Mouse (Mus musculus): Measurements from ENCODE around the gene Ppp1r37.
"Not testable (repeated sequence)": the region's sequence is repeated elsewhere in the genome, so short reads cannot be mapped to it uniquely, and the experiment has no call there.

Gene Ppp1r37

DNA sequence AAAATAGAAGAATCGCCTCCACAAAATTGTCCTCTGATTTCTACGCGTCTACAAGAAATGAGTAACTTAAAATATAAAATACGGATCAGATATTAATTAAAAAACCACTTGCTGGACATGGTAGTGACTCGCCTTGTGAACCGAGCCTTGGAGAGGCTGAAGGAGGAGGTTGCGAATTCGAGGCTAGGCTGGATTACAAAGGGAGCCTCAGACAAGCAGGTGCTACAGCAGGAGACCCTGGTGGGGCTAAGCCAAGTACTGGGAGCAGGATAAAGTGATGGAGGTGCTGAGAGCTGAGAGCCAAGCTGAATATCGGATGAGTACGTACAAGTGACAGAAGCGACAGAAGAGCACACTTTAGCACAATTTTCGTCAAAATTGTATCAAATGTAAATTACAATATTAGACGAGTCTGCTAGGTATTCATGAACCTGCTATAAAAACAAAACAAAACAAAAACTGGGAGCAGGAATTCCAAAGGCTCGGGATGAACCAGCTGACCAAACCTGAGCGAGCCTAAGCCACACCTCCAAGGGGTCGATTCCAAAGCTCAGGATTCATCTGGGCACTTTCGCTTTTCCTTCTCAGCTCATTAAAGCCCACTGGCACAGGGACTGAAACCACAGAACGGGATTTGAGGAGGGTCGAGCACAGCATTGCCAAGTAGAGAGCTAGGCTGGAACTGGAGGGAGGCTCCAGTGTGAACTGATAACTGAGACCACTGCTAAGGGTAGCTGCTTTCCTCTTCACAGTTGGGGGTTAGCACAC is at the start of gene Ppp1r37:
Ppp1r37 (minus strand) TSS at position 434 of the 768 bp plus-strand sequence.
- no peak for DNase-seq (ENCODE audit: low spot score)

GRCm38 (mm10) chr7:19610969-19611368 is 48.1 kb upstream of the Ppp1r37 start:
- DNase-seq (ENCODE audit: low spot score): no peak

DNA sequence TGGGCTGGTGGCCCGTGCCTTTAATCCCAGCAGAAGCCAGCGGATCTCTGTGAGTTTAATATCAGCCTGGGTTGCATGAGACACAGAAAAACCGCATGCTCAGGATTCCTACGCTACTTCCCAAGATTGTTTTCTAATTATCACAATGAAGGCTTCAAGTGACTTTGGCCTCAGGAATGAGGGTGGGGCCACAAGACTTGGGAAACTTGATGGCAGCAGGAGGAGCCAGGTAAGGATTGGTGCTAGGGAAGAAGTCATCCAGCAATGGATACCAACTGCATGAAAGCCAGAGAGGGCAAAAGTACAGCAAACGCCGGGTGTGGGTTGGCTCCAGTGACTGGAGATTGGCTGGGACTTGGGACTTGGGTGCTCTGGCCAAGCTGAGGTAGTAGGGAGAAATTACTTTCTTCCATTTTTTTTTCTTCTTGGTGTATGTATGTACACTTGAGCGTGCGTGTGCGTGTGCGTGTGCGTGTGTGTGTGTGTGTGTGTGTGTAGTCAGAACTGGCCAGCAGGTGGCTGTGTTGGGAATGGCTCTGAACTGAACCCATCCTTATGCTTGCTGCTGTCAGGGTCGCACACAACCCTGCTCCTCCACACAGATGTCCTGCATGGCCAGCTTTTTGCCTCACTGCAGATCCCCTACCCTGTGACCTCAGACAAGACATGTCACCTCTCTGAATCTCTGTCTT is 46.9 kb upstream of the Ppp1r37 start:
- DNase-seq (ENCODE audit: low spot score): no peak

- DNase-seq (ENCODE audit: low spot score): no peak
These were observed 44.4 kb upstream of the Ppp1r37 start for GRCm38 (mm10) chr7:19607291-19607690.

- DNase-seq (ENCODE audit: low spot score): not testable (repeated sequence)
These were observed 41.8 kb upstream of the Ppp1r37 start for GRCm38 (mm10) chr7:19604606-19605214.

DNA sequence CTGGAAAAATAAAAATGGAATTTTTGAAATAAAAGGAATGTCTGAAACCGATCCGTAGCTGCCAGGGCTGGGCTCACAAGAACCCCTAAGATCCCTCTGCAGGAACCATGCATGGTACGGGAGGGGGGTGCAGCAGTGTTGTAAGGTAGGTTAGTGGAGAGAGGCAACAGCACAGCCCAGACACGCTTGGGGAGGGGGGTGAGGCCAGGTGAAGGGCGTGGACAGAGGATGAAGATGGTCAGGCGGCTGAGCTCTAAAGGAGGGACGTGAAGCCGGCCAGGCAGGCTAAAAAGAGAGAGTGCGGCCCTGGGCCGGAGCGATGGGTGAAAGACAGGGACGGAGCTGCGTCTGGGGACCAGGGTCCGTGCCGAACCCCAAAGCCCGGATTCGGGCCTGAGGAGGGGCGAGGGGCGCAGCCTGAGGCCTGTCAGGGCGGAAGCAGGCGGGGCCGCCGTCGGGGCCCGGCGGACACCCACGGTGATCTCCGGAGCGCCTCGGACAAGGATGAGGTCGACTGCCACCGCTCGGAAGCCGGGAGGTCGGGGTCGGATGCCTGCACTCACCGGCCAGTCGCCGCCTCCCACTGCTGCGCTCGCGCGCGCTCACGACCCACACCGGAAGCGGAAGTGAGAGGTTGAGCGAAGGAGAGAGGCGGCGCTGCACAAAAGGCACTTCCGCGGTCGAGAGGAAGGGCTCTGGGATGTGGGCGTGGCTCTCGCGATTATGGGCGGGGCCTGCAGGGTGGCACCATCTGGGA is 41.2 kb upstream of the Ppp1r37 start, which contains the start of gene Clasrp:
Clasrp (minus strand) TSS at position 638 of the 757 bp plus-strand sequence.
- DNase-seq (ENCODE audit: low spot score): peak; percentile 87

DNA sequence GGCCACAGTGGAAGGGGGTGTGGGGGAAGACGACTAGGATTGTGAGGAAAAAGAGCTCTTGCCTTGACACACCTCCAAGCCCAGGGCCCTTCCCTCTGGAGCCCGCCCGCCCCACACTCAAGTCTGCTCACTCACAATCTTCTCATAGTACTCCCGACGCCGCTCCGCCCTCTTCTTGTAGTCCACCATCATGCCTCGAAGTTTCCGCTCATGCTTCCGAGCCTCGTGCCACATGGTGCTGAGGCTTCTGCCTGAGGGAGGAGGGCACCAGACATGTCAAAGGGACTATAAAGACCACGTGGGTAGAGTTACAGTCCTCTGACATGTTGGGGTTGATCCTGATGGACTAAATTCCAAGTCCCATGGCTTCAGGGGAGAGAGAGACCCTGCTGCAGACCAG is 40.2 kb upstream of the Ppp1r37 start:
- DNase-seq (ENCODE audit: low spot score): no peak

- DNase-seq (ENCODE audit: low spot score): no peak
These were observed 37.7 kb upstream of the Ppp1r37 start for GRCm38 (mm10) chr7:19600562-19600961.

GRCm38 (mm10) chr7:19593061-19593730 is 30.3 kb upstream of the Ppp1r37 start:
- no peak for DNase-seq (ENCODE audit: low spot score)

- no peak for DNase-seq (ENCODE audit: low spot score)
These were observed 27.0 kb upstream of the Ppp1r37 start for GRCm38 (mm10) chr7:19589917-19590316.

GRCm38 (mm10) chr7:19589207-19589606 is 26.3 kb upstream of the Ppp1r37 start:
- no peak for DNase-seq (ENCODE audit: low spot score)

- DNase-seq (ENCODE audit: low spot score): no peak
These were observed 23.4 kb upstream of the Ppp1r37 start for GRCm38 (mm10) chr7:19586269-19586668.

GRCm38 (mm10) chr7:19580634-19581033 is 17.8 kb upstream of the Ppp1r37 start:
- DNase-seq (ENCODE audit: low spot score): no peak

DNA sequence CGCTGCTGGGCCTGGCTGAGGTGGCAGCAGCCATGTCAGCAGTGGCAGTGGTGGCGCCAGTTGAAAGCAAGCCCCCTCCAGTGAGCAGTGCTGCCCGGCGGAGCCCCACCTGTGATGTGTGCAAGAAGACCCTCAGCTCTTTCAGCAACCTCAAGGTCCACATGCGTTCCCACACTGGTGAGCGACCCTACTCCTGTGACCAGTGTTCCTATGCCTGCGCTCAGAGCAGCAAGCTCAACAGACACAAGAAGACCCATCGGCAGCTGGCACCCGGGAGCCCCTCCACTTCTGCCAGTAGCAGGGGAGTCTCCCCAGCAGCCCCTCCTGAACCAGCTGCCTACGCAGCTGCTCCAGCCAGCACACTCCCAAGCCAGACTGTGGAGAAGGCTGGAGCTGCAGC is 16.9 kb upstream of the Ppp1r37 start:
- DNase-seq (ENCODE audit: low spot score): no peak

- DNase-seq (ENCODE audit: low spot score): no peak
These were observed 15.6 kb upstream of the Ppp1r37 start for GRCm38 (mm10) chr7:19578436-19578835.

GRCm38 (mm10) chr7:19577877-19578414 is 15.1 kb upstream of the Ppp1r37 start:
- no peak for DNase-seq (ENCODE audit: low spot score)

DNA sequence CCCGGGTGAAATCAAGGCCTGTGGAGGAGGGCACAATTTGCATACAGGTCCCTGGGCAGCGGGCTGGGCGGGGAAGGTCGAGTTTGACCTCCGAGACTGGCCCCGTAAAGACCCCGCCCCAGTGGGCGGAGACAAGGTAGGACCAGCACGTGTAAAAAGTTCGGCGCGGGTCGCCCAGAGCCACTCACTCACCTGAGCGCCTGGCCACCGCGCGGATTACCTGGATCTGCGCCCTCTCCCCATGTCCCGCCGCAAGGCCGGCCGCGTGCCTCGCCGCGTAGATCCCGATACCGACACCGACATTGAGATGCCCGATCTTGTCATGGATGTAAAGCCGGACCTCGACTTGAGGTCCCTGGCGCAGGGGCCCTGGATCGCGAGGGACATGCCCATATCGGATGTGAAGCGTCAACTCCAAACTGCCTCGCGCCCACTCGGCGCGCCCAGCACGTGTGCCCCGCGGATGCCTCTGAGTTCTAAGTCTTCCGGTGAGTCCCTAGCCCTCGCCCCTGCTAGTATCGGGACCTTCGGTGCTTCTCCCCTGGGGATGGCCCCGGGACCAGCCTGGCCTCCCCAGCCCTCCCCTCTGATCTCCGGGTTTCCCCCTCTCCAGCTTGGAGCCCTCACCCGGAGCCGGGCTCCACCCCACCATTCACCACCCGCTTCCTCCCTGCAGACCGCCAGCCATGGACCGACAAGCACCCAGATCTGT is 14.4 kb upstream of the Ppp1r37 start, which contains the start of the genes Zfp296 and Gemin7:
Zfp296 (plus strand) TSS at position 147 of the 712 bp plus-strand sequence.
Gemin7 (minus strand) TSS at position 455 of the 712 bp plus-strand sequence.
- DNase-seq (ENCODE audit: low spot score): no peak

DNA sequence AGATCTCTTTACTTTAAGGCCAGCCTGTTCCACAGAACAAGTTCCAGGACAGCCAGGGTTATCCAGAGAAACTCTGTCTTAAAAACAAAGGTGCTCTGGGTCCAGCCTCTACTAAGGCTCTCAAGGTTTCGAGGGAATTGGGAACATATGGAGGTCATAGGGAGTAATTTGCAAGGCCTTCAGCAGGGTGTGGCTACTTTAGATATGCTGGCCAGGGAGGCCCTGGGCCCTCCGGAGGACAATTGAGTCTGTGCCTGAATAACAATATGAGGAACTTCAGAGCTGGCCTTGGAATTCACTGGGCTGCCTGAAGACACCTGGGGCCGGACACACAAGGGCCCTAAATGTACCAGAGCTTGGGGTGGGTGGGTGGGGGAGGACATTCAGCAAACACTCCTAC is 12.7 kb upstream of the Ppp1r37 start:
- no peak for DNase-seq (ENCODE audit: low spot score)

GRCm38 (mm10) chr7:19573776-19574140 is 10.9 kb upstream of the Ppp1r37 start:
- no peak for DNase-seq (ENCODE audit: low spot score)

GRCm38 (mm10) chr7:19572926-19573775 is 10.3 kb upstream of the Ppp1r37 start:
- DNase-seq (ENCODE audit: low spot score): peak; percentile 39
